Mouse (Mus musculus): ENCODE measurements around the gene Cd53. TPM values are rescaled to one million over a fixed set of nuclear protein-coding genes. Genes with fewer than 3 reads are reported as not detected.

Cd53 gene
- total RNA-seq (2023): 616 TPM

DNA sequence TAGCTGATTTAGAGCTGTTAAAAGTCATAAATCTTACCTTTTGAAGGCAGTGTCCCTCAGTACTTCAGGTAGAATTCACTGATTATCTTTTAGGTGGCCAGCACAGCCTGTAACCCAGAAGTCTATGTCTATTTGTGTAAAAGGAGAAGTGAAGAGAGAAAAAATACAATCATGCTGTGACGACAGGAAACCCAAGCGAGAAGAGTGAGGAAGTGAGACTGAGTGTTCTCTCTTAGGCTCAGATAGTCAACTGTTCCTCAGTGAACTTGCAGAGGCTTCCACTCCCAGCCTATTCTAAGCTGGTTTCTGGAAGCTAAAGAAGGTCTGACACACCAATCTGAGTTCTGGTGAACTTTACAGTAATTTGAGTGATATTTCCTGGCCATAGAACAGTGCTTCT is at the start of gene Cd53:
TSS of gene Cd53 (minus strand) at position 220 of the 400 bp plus-strand sequence.

DNA sequence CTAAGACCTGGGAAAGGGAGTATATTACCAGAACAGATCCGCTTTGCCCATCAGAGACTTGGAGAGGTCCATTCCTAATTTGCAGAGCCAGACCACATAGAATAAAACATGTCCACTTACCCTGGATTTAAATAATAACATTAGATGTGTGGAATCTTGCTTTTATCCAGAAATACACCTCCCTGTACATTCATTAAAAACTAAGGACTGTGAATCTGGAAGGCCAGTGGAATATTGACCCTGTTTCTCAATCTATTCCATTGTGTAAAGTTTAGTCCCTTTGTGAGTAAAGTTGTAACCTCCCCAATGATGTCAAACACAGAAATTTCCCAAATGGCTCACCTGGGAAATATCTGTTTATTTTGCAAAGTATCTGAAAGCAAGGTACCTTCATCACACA is 36.2 kb upstream of the Cd53 start, which contains the start of gene Olfr266:
TSS of gene Olfr266 (minus strand) at position 101 of the 400 bp plus-strand sequence.

Other genes with a start within 250 kb of the Cd53 start
- 33.0 TPM for gene Dram2, start 242.4 kb downstream of the Cd53 start, total RNA-seq (2023)
- gene Cept1, start 242.3 kb downstream of the Cd53 start, total RNA-seq (2023): 48.3 TPM
- 44.1 TPM for gene Lrif1, start 105.2 kb downstream of the Cd53 start, total RNA-seq (2023)
- not detected for gene Olfr266, start 36.1 kb upstream of the Cd53 start, total RNA-seq (2023)
- gene Kcna3, start 246.0 kb upstream of the Cd53 start, total RNA-seq (2023): 76.6 TPM